Mouse (Mus musculus): Measurements from ENCODE around the gene Ces3a.
"Not testable (repeated sequence)": the region's sequence is repeated elsewhere in the genome, so short reads cannot be mapped to it uniquely, and the experiment has no call there.

Gene Ces3a

DNA sequence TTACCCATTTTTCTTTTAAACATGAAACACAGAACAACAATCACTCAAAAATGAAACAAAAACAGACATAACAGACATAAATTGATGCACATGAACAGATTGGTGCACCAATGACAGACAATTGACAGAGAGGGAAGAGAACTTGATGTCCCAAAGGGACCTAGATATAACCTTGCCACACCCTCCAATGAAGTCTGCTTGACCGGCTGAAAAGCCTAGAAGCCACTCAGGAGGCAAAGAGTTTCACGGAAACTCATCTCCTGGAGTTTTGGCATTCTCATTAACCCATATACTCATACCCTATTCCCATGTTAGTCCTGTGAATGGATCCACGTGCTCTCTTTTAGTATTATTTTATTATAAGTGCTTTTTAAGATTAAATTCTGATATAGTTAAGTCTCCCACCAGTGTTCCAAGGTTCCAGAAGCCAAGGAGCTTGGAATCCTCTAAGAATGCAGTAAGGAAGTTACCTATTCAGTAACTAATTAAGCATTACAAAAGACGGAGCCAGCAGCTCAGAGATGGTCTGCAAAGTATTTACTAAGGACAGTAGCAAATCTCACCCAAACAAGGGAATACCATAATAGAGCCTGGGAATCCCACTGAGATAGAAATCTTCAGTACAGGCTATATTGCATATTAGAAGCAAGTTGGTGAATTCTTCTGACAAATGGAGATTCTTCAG, 53.8 kb downstream of the Ces3a start:
- not testable (repeated sequence) for DNase-seq (ENCODE audit: low spot score)

DNA sequence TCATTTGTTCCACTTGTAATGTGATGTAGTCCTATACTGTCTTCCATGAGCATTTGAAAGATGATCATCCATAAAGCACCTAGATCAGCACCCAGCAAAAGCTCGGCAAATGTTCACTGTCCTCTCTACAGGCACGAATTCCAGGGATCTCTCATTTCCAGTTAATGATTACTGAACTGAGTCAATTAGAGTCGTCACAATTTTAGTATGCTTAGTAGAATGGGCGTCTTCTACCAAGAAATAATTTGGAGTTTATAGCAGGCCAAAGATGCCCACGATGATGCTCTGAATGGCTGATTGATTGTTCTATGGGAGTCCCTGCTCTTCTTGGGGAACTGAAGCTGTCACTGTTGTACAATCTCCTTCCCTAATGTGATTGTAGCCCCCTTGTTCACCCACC, 55.3 kb downstream of the Ces3a start:
- not testable (repeated sequence) for DNase-seq (ENCODE audit: low spot score)

DNA sequence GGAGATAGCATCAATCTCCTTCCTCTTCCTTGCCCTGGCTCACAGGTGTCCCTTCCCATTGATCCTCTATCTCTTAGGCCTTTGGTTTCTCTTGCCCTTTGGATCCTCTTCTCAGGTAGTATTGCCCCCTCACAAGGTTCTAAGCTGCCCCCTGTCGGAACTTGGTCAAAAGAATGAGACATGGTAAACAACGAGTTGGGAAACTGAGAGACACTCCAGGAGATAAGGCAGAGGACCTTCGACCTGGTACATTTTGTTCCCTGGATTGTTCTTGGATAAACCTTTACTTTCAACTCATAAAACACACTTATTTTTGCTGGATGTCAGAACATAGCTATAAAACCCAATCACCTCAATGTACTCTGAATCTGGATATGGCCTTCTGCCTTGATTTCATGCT, 55.8 kb downstream of the Ces3a start:
- DNase-seq (ENCODE audit: low spot score): no peak

Measured in left cerebral cortex, adult 11 months (tissue).